Mouse (Mus musculus) kidney, adult 2 months (tissue): ENCODE data around the gene Hoxa5. TPM values are rescaled to one million over a fixed set of nuclear protein-coding genes. Genes with fewer than 3 reads are reported as not detected.

Experiments used
- DNase-seq: peaks from one replicate; pipeline ENCODE4 v3.0.0; 2021
- H3K27ac ChIP-seq: fragments of 200-500 bp; 2 replicates; pipeline ENCODE4 v1.5.1; 2012; ENCODE audit warnings: low read depth, low read length, control low read depth, inconsistent platforms; ENCODE audit not compliant: insufficient read depth
- H3K27me3 ChIP-seq: fragments of 200-500 bp; replicated peaks from 2 replicates; pipeline ENCODE4 v1.6.1; 2012; ENCODE audit warnings: mild to moderate bottlenecking, moderate library complexity, low read length, inconsistent platforms; ENCODE audit not compliant: control insufficient read depth, insufficient read depth
- H3K36me3 ChIP-seq: fragments of 200-500 bp; 2 replicates; pipeline ENCODE4 v1.6.1; 2012; ENCODE audit warnings: mild to moderate bottlenecking, moderate library complexity, low read length, inconsistent platforms; ENCODE audit not compliant: control insufficient read depth, insufficient read depth
- H3K4me1 ChIP-seq: fragments of 200-500 bp; 2 replicates; pipeline ENCODE4 v1.6.1; 2011; ENCODE audit warnings: low read length; ENCODE audit not compliant: control insufficient read depth, insufficient read depth
- H3K4me3 ChIP-seq: fragments of 200-500 bp; 2 replicates; pipeline ENCODE4 v1.5.1; 2011; ENCODE audit warnings: mild to moderate bottlenecking, low read depth, low read length, control low read depth; ENCODE audit not compliant: insufficient read depth
- CTCF ChIP-seq: fragments of 200-500 bp; conservative IDR thresholded peaks from 2 replicates; pipeline ENCODE4 v1.5.1; 2011; ENCODE audit warnings: low read depth, mild to moderate bottlenecking, control low read depth, low read length, moderate library complexity, mixed read lengths; ENCODE audit not compliant: insufficient read depth, insufficient read length
- POLR2A ChIP-seq: fragments of 200-500 bp; IDR thresholded peaks from one replicate; pipeline ENCODE4 v1.6.1; 2011; ENCODE audit warnings: low read depth, low read length, control low read depth
- WGBS: fragments of 180-500 bp; shearing (Covaris S2); methylation state at CpG from one replicate; pipeline ENCODE4 v1.1.7; 2018; 5-methylcytosine and 5-hydroxymethylcytosine counted together
- polyA plus RNA-seq: library from polyadenylated mRNA; depleted of rRNA; stranded (reverse); fragments of >200 nt; gene quantifications from 2 replicates; pipeline ENCODE4 v1.2.3, GENCODE M21; 2012

Hoxa5 gene
- polyA plus RNA-seq, 1 experiment, result 6.9 TPM

DNA sequence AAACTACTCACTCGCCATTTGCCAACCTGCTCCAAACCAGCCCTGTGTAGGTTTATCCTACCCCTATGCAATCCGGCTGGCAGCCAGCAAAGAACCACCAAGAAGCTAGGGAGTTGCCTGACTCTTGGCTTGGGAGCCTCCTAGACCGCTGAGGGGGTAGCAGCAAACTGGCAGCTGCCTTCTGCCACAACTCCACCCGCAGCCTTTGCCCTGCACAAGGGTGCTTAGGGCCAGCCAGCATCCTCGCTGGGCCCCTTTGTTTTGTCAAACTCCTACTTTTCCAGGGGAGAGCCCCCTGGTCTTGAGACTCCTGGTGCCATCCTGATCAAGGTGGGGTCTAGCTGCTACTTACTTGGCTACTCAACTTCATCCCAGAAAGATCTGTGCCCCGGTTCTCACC lies 19.7 kb downstream of the Hoxa5 start:
- TF ChIP-seq POLR2A, result no peak
- no peak for TF ChIP-seq CTCF
- H3K27ac ChIP-seq, result no peak overlapping the region
- peak; percentile 47 for DNase-seq

GRCm38 (mm10) chr6:52183311-52184080 lies 20.9 kb downstream of the Hoxa5 start:
- TF ChIP-seq CTCF (no peak), POLR2A (no peak)
- peak; percentile 92 for DNase-seq
- H3K27me3 ChIP-seq, result no peaks in the 10 kb centered on the region
- peaks cover 38% of the 10 kb centered on the region for H3K4me1 ChIP-seq
- H3K27ac ChIP-seq, result peak overlapping the region; percentile 67
- no peaks in the 10 kb centered on the region for H3K36me3 ChIP-seq
- no peak overlapping the region for H3K4me3 ChIP-seq
- 38% methylated on average over 10 of the region's 10 CpGs for WGBS

More for the DNA sequence above, 19.7 kb downstream of the Hoxa5 start:
- Histone ChIP-seq H3K4me3 (no peak overlapping the region), H3K36me3 (no peaks in the 10 kb centered on the region), H3K27me3 (no peaks in the 10 kb centered on the region), H3K4me1 (peaks cover 35% of the 10 kb centered on the region)
- 42% methylated on average over 6 of the region's 6 CpGs for WGBS

DNA sequence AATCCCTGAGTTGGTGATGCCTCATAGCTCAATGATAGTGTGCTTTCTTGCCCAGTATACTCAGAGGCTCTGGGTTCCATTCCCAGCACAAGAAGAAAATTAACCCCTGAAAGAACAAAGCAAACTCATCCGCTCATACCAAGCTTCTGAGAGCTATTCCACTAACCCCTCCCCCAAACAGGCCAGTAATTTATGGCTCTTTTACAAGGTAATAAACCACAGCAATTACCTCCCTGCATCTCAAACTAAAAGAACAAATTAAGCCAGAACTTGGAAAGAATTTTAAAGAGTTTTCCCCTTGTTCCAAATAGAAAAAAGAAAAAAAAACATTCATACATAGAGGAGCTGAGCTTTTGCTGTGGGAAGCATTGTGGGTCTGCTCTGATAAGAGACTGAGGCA lies 21.6 kb downstream of the Hoxa5 start:
- Histone ChIP-seq H3K36me3 (no peaks in the 10 kb centered on the region), H3K4me3 (no peak overlapping the region), H3K27me3 (no peaks in the 10 kb centered on the region), H3K27ac (peak overlapping the region; percentile 66), H3K4me1 (peaks cover 42% of the 10 kb centered on the region)
- 21% methylated on average over 1 of the region's 1 CpGs for WGBS
- DNase-seq, result no peak
- TF ChIP-seq CTCF (no peak), POLR2A (no peak)

- H3K4me1 ChIP-seq, result peaks cover 44% of the 10 kb centered on the region
- peak; percentile 77 for DNase-seq
- H3K4me3 ChIP-seq, result no peak overlapping the region
- no peaks in the 10 kb centered on the region for H3K36me3 ChIP-seq
- TF ChIP-seq POLR2A (no peak), CTCF (no peak)
- no peaks in the 10 kb centered on the region for H3K27me3 ChIP-seq
- no peak overlapping the region; the same call in 1 of the 2 replicates for H3K27ac ChIP-seq
- WGBS, result 46% methylated on average over 2 of the region's 2 CpGs
These were observed 22.4 kb downstream of the Hoxa5 start for GRCm38 (mm10) chr6:52182030-52182429.

- no peak overlapping the region for H3K4me3 ChIP-seq
These were observed 23.7 kb downstream of the Hoxa5 start for GRCm38 (mm10) chr6:52180726-52181125.

GRCm38 (mm10) chr6:52180213-52180710 lies 24.1 kb downstream of the Hoxa5 start:
- 44% methylated on average over 11 of the region's 11 CpGs for WGBS
- TF ChIP-seq POLR2A, result no peak
- no peak for TF ChIP-seq CTCF
- no peak overlapping the region; the same call in 1 of the 2 replicates for H3K4me3 ChIP-seq
- H3K27ac ChIP-seq, result peak overlapping the region; percentile 47
- no peak for DNase-seq
- peaks cover 42% of the 10 kb centered on the region for H3K4me1 ChIP-seq
- no peaks in the 10 kb centered on the region for H3K27me3 ChIP-seq
- H3K36me3 ChIP-seq, result no peaks in the 10 kb centered on the region

More at GRCm38 (mm10) chr6:52180726-52181125, 23.7 kb downstream of the Hoxa5 start:
- TF ChIP-seq POLR2A, result no peak
- no peak for TF ChIP-seq CTCF
- no peak overlapping the region for H3K27ac ChIP-seq
- 51% methylated on average over 3 of the region's 3 CpGs for WGBS
- peaks cover 44% of the 10 kb centered on the region for H3K4me1 ChIP-seq
- no peaks in the 10 kb centered on the region for H3K27me3 ChIP-seq
- no peaks in the 10 kb centered on the region for H3K36me3 ChIP-seq
- DNase-seq, result no peak

DNA sequence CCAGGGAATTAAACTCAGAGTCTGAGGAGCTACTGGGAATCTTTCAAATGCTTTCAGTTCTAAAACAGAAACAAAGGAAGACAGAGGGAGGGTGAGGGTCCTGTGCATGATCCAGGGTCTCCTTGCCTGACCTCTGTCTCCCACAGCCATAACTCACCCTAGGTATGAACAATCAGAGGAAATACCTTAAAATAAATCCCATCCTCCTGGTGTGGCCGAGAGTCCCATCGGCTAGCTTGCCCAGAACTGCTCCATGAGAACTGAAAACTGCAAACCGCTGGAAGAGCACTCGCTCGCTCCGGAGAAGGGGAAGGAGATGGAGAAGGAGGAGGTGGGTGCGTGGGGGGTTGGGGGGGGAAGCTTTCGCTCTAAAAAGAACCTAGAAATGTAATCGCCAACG lies 24.7 kb downstream of the Hoxa5 start:
- peaks cover 44% of the 10 kb centered on the region for H3K4me1 ChIP-seq
- WGBS, result 24% methylated on average over 10 of the region's 10 CpGs
- H3K4me3 ChIP-seq, result peak overlapping the region; percentile 20; the same call in 1 of the 2 replicates
- H3K36me3 ChIP-seq, result no peaks in the 10 kb centered on the region
- no peaks in the 10 kb centered on the region for H3K27me3 ChIP-seq
- peak overlapping the region; percentile 32; the same call in 1 of the 2 replicates for H3K27ac ChIP-seq
- peak; percentile 46 for DNase-seq
- no peak for TF ChIP-seq CTCF
- TF ChIP-seq POLR2A, result no peak
